Mouse (Mus musculus) midbrain, embryonic 14.5 days (tissue): ENCODE data around the gene Gm4756. TPM values are rescaled to one million over a fixed set of nuclear protein-coding genes. Genes with fewer than 3 reads are reported as not detected.

Experiments used
- ATAC-seq: fragments of 200-750 bp; cut with Nextera tagmentation; 2 replicates; pipeline ENCODE4 v1.8.0; 2017; ENCODE audit warnings: moderate number of reproducible peaks, moderate library complexity; ENCODE audit not compliant: low FRiP score, low TSS enrichment
- DNase-seq: peaks from one replicate; pipeline ENCODE4 v3.0.0-alpha.2; 2015
- H3K27ac ChIP-seq: fragments of 300-500 bp; sonication (generic); replicated peaks from 2 replicates; pipeline ENCODE4 v1.5.1; 2014; ENCODE audit warnings: mild to moderate bottlenecking, low read depth, low read length, moderate library complexity
- H3K27me3 ChIP-seq: fragments of 300-500 bp; sonication (generic); 2 replicates; pipeline ENCODE4 v1.6.1; 2014; ENCODE audit warnings: low read length, control low read depth, mixed read lengths; ENCODE audit not compliant: control insufficient read depth, insufficient read depth
- H3K36me3 ChIP-seq: fragments of 300-500 bp; sonication (generic); 2 replicates; pipeline ENCODE4 v1.6.1; 2014; ENCODE audit warnings: low read length, control low read depth; ENCODE audit not compliant: control insufficient read depth, insufficient read depth
- H3K4me1 ChIP-seq: fragments of 300-500 bp; sonication (generic); 2 replicates; pipeline ENCODE4 v1.6.1; 2014; ENCODE audit warnings: mild to moderate bottlenecking, antibody characterized with exemption, low read length, control low read depth; ENCODE audit not compliant: control insufficient read depth, insufficient read depth
- H3K4me2 ChIP-seq: fragments of 300-500 bp; sonication (generic); 2 replicates; pipeline ENCODE4 v1.6.1; 2014; ENCODE audit warnings: mild to moderate bottlenecking, low read length, moderate library complexity
- H3K4me3 ChIP-seq: fragments of 300-500 bp; sonication (generic); replicated peaks from 2 replicates; pipeline ENCODE4 v1.5.1; 2014; ENCODE audit warnings: low read depth, low read length
- H3K9ac ChIP-seq: fragments of 300-500 bp; sonication (generic); replicated peaks from 2 replicates; pipeline ENCODE4 v1.6.1; 2014; ENCODE audit warnings: mild to moderate bottlenecking, low read length, moderate library complexity
- H3K9me3 ChIP-seq: fragments of 300-500 bp; sonication (generic); 2 replicates; pipeline ENCODE4 v1.6.1; 2016; ENCODE audit warnings: low read length, control low read depth, mixed read lengths; ENCODE audit not compliant: control insufficient read depth
- WGBS: fragments of 180-500 bp; shearing (Covaris S2); extraction: QIAGEN DNeasy Blood & Tissue Kit; methylation state at CpG from one replicate; pipeline ENCODE4 v1.1.7; 2014; 5-methylcytosine and 5-hydroxymethylcytosine counted together
- polyA plus RNA-seq: library from polyadenylated mRNA; unstranded; fragments of >200 nt; fragmentation: Nextera tagmentation; extraction: Ambion mirVana; gene quantifications from 2 replicates; pipeline ENCODE4 v1.2.1, GENCODE M21; 2014

Gm4756 gene
- polyA plus RNA-seq, 1 experiment from 2014 or later: not detected

- H3K36me3 ChIP-seq: no peaks in the 10 kb centered on the region
- 50% methylated on average over 8 of the region's 8 CpGs for WGBS
- no peaks in the 10 kb centered on the region for H3K4me1 ChIP-seq
- H3K4me3 ChIP-seq: no peak overlapping the region
- H3K9me3 ChIP-seq: no peaks in the 10 kb centered on the region
- no peak overlapping the region for H3K9ac ChIP-seq
- no peak for DNase-seq
- H3K27ac ChIP-seq: no peak overlapping the region
- ATAC-seq: no peak
- H3K4me2 ChIP-seq: no peak overlapping the region
- H3K27me3 ChIP-seq: no peaks in the 10 kb centered on the region
Observed at GRCm38 (mm10) chr12:72682511-72683282, 33.2 kb upstream of the Gm4756 start.

- Histone ChIP-seq H3K4me2 (no peak overlapping the region), H3K4me3 (no peak overlapping the region), H3K27me3 (no peaks in the 10 kb centered on the region), H3K36me3 (no peaks in the 10 kb centered on the region), H3K4me1 (no peaks in the 10 kb centered on the region), H3K9me3 (no peaks in the 10 kb centered on the region), H3K27ac (no peak overlapping the region), H3K9ac (no peak overlapping the region)
- WGBS: 92% methylated on average over 1 of the region's 1 CpGs
- DNase-seq: no peak
- no peak for ATAC-seq
Observed at GRCm38 (mm10) chr12:72681919-72682318, 32.5 kb upstream of the Gm4756 start.

- Histone ChIP-seq H3K27me3 (no peaks in the 10 kb centered on the region), H3K4me1 (no peaks in the 10 kb centered on the region), H3K4me2 (no peak overlapping the region), H3K9ac (no peak overlapping the region), H3K27ac (no peak overlapping the region), H3K36me3 (no peaks in the 10 kb centered on the region), H3K4me3 (no peak overlapping the region), H3K9me3 (no peaks in the 10 kb centered on the region)
- ATAC-seq (no peak), DNase-seq (no peak)
- WGBS: 76% methylated on average over 3 of the region's 3 CpGs
Observed at GRCm38 (mm10) chr12:72679635-72680034, 30.2 kb upstream of the Gm4756 start.

- H3K36me3 ChIP-seq: no peaks in the 10 kb centered on the region
- no peak overlapping the region for H3K4me2 ChIP-seq
- no peak overlapping the region for H3K27ac ChIP-seq
- DNase-seq (no peak), ATAC-seq (no peak)
- H3K4me1 ChIP-seq: no peaks in the 10 kb centered on the region
- no peaks in the 10 kb centered on the region for H3K27me3 ChIP-seq
- no peak overlapping the region for H3K4me3 ChIP-seq
- H3K9ac ChIP-seq: no peak overlapping the region
- no peaks in the 10 kb centered on the region for H3K9me3 ChIP-seq
- 55% methylated on average over 2 of the region's 2 CpGs for WGBS
Observed at GRCm38 (mm10) chr12:72674820-72675219, 25.4 kb upstream of the Gm4756 start.

- DNase-seq (no peak), ATAC-seq (no peak)
- 81% methylated on average over 7 of the region's 7 CpGs for WGBS
- no peaks in the 10 kb centered on the region for H3K36me3 ChIP-seq
- no peak overlapping the region for H3K4me3 ChIP-seq
- no peak overlapping the region for H3K27ac ChIP-seq
- no peaks in the 10 kb centered on the region for H3K4me1 ChIP-seq
- no peak overlapping the region for H3K4me2 ChIP-seq
- H3K27me3 ChIP-seq: no peaks in the 10 kb centered on the region
- no peak overlapping the region for H3K9ac ChIP-seq
- H3K9me3 ChIP-seq: no peaks in the 10 kb centered on the region
Observed at GRCm38 (mm10) chr12:72674079-72674797, 24.8 kb upstream of the Gm4756 start.

- H3K4me2 ChIP-seq: no peak overlapping the region
- no peaks in the 10 kb centered on the region for H3K36me3 ChIP-seq
- H3K4me3 ChIP-seq: no peak overlapping the region
- ATAC-seq (no peak), DNase-seq (no peak)
- no peaks in the 10 kb centered on the region for H3K27me3 ChIP-seq
- H3K9ac ChIP-seq: no peak overlapping the region
- no peaks in the 10 kb centered on the region for H3K4me1 ChIP-seq
- WGBS: 94% methylated on average over 6 of the region's 6 CpGs
- H3K9me3 ChIP-seq: no peaks in the 10 kb centered on the region
- H3K27ac ChIP-seq: no peak overlapping the region
Observed at GRCm38 (mm10) chr12:72671516-72672135, 22.2 kb upstream of the Gm4756 start.

GRCm38 (mm10) chr12:72670921-72671320 lies 21.5 kb upstream of the Gm4756 start:
- H3K27ac ChIP-seq: no peak overlapping the region
- 94% methylated on average over 8 of the region's 8 CpGs for WGBS
- no peaks in the 10 kb centered on the region for H3K27me3 ChIP-seq

GRCm38 (mm10) chr12:72667868-72668469 lies 18.5 kb upstream of the Gm4756 start:
- Histone ChIP-seq H3K4me1 (0 out of 2 replicates have a peak, but pooled peaks cover 9% of the 10 kb centered on the region), H3K36me3 (no peaks in the 10 kb centered on the region), H3K9ac (no peak overlapping the region), H3K4me2 (no peak overlapping the region), H3K4me3 (no peak overlapping the region), H3K9me3 (no peaks in the 10 kb centered on the region), H3K27me3 (no peaks in the 10 kb centered on the region), H3K27ac (no peak overlapping the region)
- ATAC-seq (no peak), DNase-seq (no peak)
- WGBS: 67% methylated on average over 10 of the region's 10 CpGs

More at GRCm38 (mm10) chr12:72670921-72671320, 21.5 kb upstream of the Gm4756 start:
- no peaks in the 10 kb centered on the region for H3K9me3 ChIP-seq
- H3K9ac ChIP-seq: no peak overlapping the region
- no peaks in the 10 kb centered on the region for H3K36me3 ChIP-seq
- H3K4me1 ChIP-seq: no peaks in the 10 kb centered on the region
- no peak overlapping the region for H3K4me3 ChIP-seq
- H3K4me2 ChIP-seq: no peak overlapping the region
- ATAC-seq (no peak), DNase-seq (no peak)
